17 mouse cellular contexts compared by ENCODE assay signal in genomic region chr2:172274662-172275061, GRCm38 (mm10). TPM values are rescaled to one million over a fixed set of nuclear protein-coding genes. Genes with fewer than 3 reads are reported as not detected.
"Had no signal": no experiment of that assay in that cellular context is flagged by ENCODE, and none has a peak within 500 bp of the region (broad histone marks: within the 10 kb centered on the region; RNA-seq: fewer than 3 reads in every experiment).

No protein-coding gene starts in this region.

- H3K4me3 ChIP-seq: layer of hippocampus, adult 2 months; midbrain, embryonic 10.5 days; myocyte had no signal

- H3K9ac ChIP-seq: lung, embryonic 14.5 days had no signal

- DNase-seq: kidney, adult 11 months; kidney, adult 9 months; kidney, postnatal 10 days; kidney, postnatal 4 days; left cerebral cortex, postnatal 4 days; lung, embryonic 14.5 days; lung, postnatal 10 days; lung, postnatal 4 days; midbrain, embryonic 14.5 days had no signal

- H3K4me2 ChIP-seq: liver, embryonic 11.5 days; lung, embryonic 14.5 days had no signal

- H3K27ac ChIP-seq: layer of hippocampus, adult 2 months; midbrain, embryonic 10.5 days; stomach, postnatal 0 days had no signal

- H3K36me3 ChIP-seq: midbrain, embryonic 10.5 days had no signal

- H3K9me3 ChIP-seq: midbrain, embryonic 10.5 days had no signal

RNA-seq across cellular contexts. Expression of gene Mc3r, which starts 26.4 kb away (rescaled TPM):
- total RNA-seq: layer of hippocampus, adult 2 months; megakaryocyte, adult 5-6 weeks; neutrophil, adult 5-6 weeks had no signal
- polyA plus RNA-seq: lung, embryonic 14.5 days; midbrain, embryonic 10.5 days; myocyte; neural tube, embryonic 11.5 days; stomach, postnatal 0 days had no signal
